20 mouse cellular contexts compared by ENCODE assay signal in the genomic region with DNA sequence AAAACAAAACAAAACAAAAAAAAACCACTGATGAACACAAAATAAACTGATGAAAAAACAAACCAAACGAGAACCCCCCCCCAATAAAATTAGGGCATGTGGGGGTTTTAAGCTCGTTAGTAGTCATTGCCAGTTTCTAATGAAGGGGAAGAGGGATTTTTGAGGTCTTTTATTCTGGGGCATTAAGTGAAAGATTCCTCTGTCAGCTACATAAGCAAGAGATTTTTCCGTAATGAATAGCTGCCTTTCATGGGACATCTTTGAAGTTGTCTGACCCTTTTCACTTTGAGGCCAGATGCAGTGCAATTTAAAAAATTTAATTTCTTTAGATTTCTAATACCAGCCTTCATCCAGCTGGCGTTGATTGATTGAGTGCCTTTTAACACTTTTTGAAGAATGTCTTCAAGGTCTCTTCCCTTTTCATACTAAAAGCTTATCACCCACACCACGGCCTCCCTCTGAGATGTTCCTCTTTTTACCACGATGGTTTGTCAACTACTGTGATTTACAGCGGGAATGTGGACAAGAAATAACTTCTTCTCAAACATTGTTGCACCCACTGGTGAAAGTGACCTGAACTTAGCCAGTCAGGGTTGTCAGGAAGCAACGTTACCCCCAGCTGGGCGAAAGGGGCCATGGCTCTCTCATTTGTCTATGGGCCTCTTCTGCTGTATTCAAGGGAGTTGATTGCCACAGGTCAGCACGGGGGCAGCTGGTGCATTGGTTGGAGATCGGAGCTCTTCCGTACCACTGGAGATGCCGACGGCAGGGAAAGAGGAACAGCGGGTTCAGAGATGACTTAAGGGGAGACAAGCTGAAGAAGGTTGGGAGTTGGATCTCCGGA.
A peak's percentile ranks its signal among the peaks of the same experiment; 100 is the strongest.
DNase-seq lines count a peak whose midpoint lies in the region; ATAC-seq lines count a peak whose summit lies in the region.
"Had no signal": no experiment of that assay in that cellular context is flagged by ENCODE, and none has a peak within 500 bp of the region (broad histone marks: within the 10 kb centered on the region; RNA-seq: fewer than 3 reads in every experiment).

No protein-coding gene starts in this region.

- H3K4me2 ChIP-seq in limb, embryonic 12.5 days, result no peak overlapping the region
- no peak overlapping the region for H3K4me2 ChIP-seq in embryonic facial prominence, embryonic 12.5 days (replicated peaks)
- H3K4me2 ChIP-seq: limb, embryonic 15.5 days had no signal

- H3K4me1 ChIP-seq in limb, embryonic 12.5 days (replicated peaks), result peaks cover 79% of the 10 kb centered on the region
- peaks cover 91% of the 10 kb centered on the region for H3K4me1 ChIP-seq in limb, embryonic 10.5 days
- H3K4me1 ChIP-seq in embryonic facial prominence, embryonic 12.5 days, result peaks cover 28% of the 10 kb centered on the region
- H3K4me1 ChIP-seq: megakaryocyte, embryonic 14.5 days had no signal

- H3K9me3 ChIP-seq in limb, embryonic 12.5 days, result no peaks in the 10 kb centered on the region
- no peaks in the 10 kb centered on the region for H3K9me3 ChIP-seq in limb, embryonic 10.5 days (replicated peaks)
- H3K9me3 ChIP-seq in embryonic facial prominence, embryonic 12.5 days, result no peaks in the 10 kb centered on the region
- H3K9me3 ChIP-seq: limb, embryonic 15.5 days; megakaryocyte, embryonic 14.5 days had no signal

- H3K4me3 ChIP-seq in limb, embryonic 12.5 days (replicated peaks), result no peak overlapping the region
- no peak overlapping the region for H3K4me3 ChIP-seq in limb, embryonic 10.5 days
- no peak overlapping the region for H3K4me3 ChIP-seq in embryonic facial prominence, embryonic 12.5 days
- H3K4me3 ChIP-seq: limb, embryonic 15.5 days; megakaryocyte, embryonic 14.5 days had no signal

- no peaks in the 10 kb centered on the region for H3K36me3 ChIP-seq in limb, embryonic 12.5 days
- H3K36me3 ChIP-seq in limb, embryonic 10.5 days, result peaks cover 10% of the 10 kb centered on the region; the same call in 1 of the 2 replicates
- no peaks in the 10 kb centered on the region for H3K36me3 ChIP-seq in embryonic facial prominence, embryonic 12.5 days
- H3K36me3 ChIP-seq: limb, embryonic 15.5 days had no signal

- ATAC-seq in limb, embryonic 12.5 days (ENCODE audit: insufficient number of reproducible peaks, insufficient read depth, low FRiP score, low TSS enrichment, low read depth), result no peak
- no peak for ATAC-seq in embryonic facial prominence, embryonic 12.5 days (ENCODE audit: insufficient number of reproducible peaks, insufficient read depth, low FRiP score, low TSS enrichment)
- ATAC-seq: activated CD4-positive, CD25-positive, alpha-beta regulatory T cell, adult 4 months; hindbrain, postnatal 0 days; intestine, postnatal 0 days had no signal

- H3K9ac ChIP-seq in limb, embryonic 12.5 days (replicated peaks), result no peak overlapping the region
- H3K9ac ChIP-seq in embryonic facial prominence, embryonic 12.5 days, result no peak overlapping the region
- H3K9ac ChIP-seq: limb, embryonic 15.5 days had no signal

- 60% methylated on average over 16 of the region's 16 CpGs for WGBS in limb, embryonic 12.5 days
- 52% methylated on average over 16 of the region's 16 CpGs for WGBS in limb, embryonic 10.5 days
- 57% methylated on average over 16 of the region's 16 CpGs for WGBS in embryonic facial prominence, embryonic 12.5 days

- DNase-seq in embryo, embryonic 10 days (ENCODE audit: low spot score), result peak; percentile 63
- DNase-seq in embryo, embryonic 11 days, result no peak
- no peak for DNase-seq in limb, embryonic 10.5 days (ENCODE audit: low spot score)
- no peak for DNase-seq in gastrocnemius, postnatal 10 days
- DNase-seq in thymus, adult 18-20 months, result no peak
- DNase-seq in adrenal gland, adult 18-20 months (ENCODE audit: low spot score in 2 of 2), result no peak
- DNase-seq: adrenal gland, postnatal 36 days; cerebellum, adult 8-10 months; heart, adult 18-20 months; heart, postnatal 36 days; lung, postnatal 14 days; right cerebral cortex, postnatal 4 days had no signal

- no peaks in the 10 kb centered on the region for H3K27me3 ChIP-seq in limb, embryonic 12.5 days
- H3K27me3 ChIP-seq in limb, embryonic 10.5 days (ENCODE audit: low read depth, poor library complexity, severe bottlenecking), result no peaks in the 10 kb centered on the region
- H3K27me3 ChIP-seq in embryonic facial prominence, embryonic 12.5 days, result no peaks in the 10 kb centered on the region
- H3K27me3 ChIP-seq: limb, embryonic 15.5 days had no signal

- H3K27ac ChIP-seq in limb, embryonic 12.5 days, result peak overlapping the region; percentile 29; the same call in 1 of the 2 replicates
- H3K27ac ChIP-seq in limb, embryonic 10.5 days, result no peak overlapping the region
- H3K27ac ChIP-seq in embryonic facial prominence, embryonic 12.5 days, result 0 out of 2 replicates have a peak overlapping the region, but pooled peaks have one; percentile 56
- H3K27ac ChIP-seq: hindbrain, postnatal 0 days; limb, embryonic 15.5 days; stomach, postnatal 0 days had no signal
